Mouse (Mus musculus) skeletal muscle tissue, adult 2 months (tissue): ENCODE results near the gene Dcakd.

Experiments used
- DNase-seq: peaks from one replicate; pipeline ENCODE4 v3.0.0-alpha.2; 2012; ENCODE audit warnings: low read depth, low spot score

Dcakd gene

DNA sequence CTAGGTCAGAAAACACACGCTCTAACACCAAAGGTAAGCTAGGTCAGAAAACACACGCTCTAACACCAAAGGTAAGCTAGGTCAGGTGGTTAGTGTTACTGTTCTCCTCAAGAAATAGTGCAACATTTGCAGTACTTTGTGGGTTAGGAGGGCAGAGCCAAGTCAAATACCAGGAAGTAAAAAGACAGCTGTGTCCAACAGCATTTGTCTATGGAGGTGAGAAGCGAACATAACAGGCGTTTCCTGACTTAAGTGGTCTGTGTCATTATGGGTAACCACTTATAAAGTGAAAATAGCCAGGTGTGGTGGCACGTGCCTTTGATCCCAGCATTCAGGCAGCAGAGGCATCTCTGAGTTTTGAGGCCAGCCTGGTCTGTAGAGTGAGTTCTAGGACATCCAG, 21.5 kb upstream of the Dcakd start:
- DNase-seq = no peak

DNA sequence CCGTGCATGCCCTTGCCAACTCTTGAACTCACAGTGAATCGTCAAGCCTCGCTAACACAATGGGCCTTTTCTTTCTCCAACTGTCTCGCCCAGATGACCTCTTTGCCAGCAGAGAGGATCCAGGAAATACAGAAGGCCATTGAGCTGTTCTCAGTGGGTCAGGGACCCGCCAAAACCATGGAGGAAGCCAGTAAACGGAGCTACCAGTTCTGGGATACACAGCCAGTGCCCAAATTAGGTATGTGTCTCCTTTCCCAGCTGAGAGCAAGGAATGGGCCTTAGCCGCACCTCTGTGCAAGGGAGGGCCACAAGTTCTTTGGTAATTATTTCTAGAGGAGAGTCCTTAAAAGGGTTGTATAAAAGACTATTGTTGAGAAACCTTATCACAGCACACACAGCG, 18.2 kb upstream of the Dcakd start:
- no peak for DNase-seq

DNA sequence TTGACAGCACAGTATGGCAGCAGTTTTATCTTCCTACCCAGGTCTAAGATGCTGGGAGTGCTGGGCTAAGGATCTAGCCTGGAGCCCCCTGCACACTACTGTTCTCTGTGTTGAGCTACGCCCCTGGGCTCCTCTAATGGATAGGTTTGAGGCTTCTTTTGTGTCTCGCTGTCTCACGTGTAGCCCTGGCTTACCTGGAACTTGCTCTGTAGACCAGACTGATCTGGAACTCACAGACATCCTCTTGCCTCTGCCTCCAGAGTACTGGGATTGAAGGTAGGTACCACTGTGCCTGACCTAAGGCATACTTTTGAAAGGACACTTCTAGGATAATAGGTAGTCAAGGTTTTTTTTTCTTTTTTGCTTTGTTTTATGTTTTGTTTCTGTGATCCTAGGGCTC, 15.8 kb upstream of the Dcakd start:
- no peak for DNase-seq

- DNase-seq = no peak
Observed at GRCm38 (mm10) chr11:103042828-103043227, 14.7 kb upstream of the Dcakd start.

DNA sequence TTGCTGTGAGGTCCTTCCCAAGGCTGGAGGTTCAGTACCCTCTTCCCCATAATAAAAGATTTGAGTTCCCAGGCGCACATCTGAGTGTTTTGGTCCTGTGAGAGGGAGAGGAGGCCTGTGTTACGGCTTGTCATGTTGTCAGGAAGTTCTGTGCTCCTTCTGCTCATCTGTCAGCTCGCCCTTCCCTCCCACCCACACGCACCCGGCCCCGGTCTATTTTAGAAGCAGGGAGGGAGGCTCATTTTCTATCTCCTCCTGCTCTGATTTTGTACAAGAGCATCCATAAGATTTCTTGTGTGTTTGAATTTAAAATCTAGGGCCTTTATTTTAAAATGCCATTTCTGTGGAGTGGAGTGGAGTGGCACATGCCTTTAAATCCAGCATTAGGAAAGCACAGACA, 9.9 kb upstream of the Dcakd start:
- no peak for DNase-seq

- no peak for DNase-seq
Observed at GRCm38 (mm10) chr11:103036881-103037465, 8.8 kb upstream of the Dcakd start.

DNA sequence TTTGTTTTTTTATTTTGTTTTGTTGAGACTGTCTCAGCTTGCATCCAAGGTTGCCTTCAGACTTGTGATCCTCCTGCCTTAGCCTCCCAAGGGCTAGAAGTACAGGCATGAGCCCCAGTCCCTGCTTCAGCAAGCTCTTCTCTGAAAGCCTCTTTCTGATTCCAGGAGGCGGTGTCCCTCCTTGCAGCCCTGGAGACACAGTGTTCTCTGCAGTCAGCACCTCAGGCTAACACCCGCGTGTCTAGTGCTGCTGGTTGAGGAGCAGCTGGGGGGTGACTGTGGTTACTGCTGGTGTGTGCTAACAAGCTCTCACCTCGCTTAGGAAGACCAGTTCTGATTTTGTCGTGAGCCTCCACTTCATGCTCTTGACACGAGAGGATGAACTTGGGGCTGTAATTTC, 6.9 kb upstream of the Dcakd start:
- DNase-seq = no peak

- no peak for DNase-seq
Observed at GRCm38 (mm10) chr11:103033030-103033429, 4.9 kb upstream of the Dcakd start.

DNA sequence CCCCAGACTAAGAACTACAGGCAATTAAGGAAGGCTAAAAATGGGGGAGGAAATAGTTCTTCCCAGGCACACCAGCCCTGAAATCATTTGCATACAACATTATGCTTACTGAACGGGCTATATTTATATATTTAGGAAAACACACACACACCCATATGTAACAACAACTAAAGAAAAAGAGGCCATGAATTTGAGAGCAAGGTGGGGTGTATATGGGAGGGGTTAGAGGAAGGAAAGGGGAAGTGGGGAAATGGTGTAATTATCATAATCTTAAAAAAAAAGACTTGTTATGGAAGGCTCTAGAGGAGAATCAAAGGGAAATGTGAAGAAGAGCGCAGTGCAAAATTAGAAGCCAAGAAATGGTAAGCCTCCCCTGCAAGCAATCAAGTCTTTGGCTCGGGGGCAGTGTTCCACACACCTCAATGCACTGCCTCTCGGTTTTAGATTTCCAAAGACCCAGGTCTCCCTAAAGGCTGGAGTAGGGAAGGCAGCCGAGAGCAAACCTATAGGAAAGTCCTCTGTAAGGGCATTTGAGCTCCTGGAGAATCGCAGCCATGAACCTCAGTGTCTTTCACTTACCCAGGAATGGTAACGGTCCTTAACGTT, 460 bp downstream of the Dcakd start:
- DNase-seq = no peak

DNA sequence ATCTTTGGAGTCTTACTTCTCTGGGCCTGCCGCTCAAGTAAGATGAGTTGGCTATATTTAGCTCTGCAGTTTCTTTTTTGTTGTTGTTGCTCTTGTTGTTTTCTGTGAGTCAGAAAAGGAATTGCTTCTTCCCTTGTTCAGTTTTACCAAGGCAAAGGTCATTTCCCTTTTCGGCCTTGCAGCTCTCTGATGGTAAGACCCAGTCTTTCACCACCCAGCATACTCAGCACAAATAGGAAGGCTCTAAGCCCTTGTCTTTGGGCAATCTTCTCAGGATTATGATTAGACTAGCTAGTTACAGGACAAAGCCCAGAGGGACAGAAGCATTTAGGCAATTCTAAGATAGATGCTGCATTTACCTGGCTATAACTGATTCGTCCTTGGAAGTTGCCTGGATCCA, 1.2 kb downstream of the Dcakd start:
- no peak for DNase-seq

DNA sequence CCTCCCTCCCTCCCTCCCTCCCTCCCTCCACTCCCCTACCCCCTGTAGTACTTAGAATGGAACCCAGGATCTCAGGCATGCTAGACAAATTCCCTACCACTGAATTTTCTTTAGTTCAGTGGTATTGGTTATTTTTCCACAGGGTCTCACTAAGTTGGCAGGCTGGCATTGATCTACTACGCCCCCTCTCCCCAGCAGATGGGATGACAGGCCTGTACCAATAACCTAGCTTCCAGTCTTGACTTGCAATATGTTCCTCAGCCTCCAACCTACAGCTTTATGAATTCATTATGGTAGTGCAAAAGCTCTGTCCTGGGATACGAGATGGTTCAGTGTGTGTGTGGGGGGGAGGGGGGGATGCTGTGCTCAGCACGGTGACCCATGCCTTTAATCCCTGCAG, 4.2 kb downstream of the Dcakd start:
- DNase-seq = no peak

DNA sequence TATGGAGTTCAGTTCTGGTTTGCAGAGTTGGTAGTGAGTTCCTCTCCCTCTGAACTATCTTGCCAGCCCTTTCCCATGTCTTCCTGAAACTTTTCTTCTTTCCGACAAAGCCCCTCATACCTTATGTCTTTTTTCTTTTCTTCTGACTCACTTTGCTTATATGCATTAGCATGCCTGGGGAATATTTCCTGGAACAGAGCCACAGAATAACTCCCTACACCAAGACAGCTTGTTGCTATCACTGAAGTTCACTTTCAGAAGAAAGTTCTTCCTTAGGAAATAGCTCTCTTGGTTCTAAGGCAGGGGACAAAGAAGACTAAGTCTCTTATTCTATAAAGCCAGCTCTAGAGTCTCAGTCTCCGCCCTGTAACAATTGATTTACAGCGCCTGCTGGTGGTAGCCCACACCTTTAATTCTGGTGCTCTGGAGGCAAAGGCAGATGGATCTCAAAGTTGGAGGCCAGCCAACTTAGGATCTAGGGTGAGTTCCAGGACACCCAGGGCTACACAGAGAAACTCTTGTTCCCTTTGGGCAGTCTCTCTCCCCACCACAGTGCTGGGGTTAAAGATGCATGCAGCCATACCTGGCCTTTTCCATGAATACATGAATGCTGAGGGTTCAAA, 7.3 kb downstream of the Dcakd start:
- no peak for DNase-seq

DNA sequence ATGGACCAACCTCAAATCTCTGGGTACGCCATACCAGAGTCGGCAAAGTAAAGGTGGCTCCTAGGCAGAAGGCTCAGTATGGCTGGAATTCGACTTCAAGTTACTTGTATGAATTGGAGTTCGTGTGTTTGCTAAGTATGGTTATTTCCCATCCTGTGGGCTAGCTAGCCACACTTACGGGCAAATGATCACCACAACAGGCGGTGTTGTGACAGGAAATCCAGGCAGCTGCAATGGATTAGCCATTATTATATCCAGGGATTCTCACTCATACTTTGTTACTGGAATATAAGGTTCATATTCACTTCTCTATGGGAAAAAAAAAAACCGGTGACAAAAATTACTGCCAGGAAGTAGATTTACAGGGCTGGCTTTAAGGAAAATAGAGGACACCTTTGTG, 8.8 kb downstream of the Dcakd start:
- no peak for DNase-seq

GRCm38 (mm10) chr11:103018860-103019259, 9.3 kb downstream of the Dcakd start:
- DNase-seq = no peak

GRCm38 (mm10) chr11:103017661-103018060, 10.5 kb downstream of the Dcakd start:
- DNase-seq = no peak

DNA sequence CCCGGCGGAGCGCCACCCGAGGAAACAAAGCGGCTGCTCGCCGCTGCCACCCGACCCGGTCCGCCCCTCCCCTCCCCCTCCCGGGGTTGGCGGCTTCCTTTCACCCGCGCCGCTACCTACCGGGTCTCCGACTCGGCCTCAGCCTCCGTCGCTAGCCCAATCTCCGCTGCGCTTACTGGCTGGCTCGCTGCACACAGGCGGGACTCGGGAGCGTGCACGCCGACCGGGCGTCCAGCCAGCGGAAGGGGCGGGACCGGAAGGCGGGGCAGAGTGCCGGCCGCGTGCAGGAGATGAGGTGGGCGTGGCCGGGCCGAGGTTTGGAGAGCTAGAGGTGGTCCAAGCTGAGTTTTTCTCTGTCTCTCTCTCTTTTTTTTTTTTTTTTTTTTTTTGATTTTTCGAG, 11.2 kb downstream of the Dcakd start:
- DNase-seq = peak; percentile 95

GRCm38 (mm10) chr11:103015881-103016825, 12.0 kb downstream of the Dcakd start:
- no peak for DNase-seq

GRCm38 (mm10) chr11:103011206-103011497, 17.0 kb downstream of the Dcakd start:
- no peak for DNase-seq

DNA sequence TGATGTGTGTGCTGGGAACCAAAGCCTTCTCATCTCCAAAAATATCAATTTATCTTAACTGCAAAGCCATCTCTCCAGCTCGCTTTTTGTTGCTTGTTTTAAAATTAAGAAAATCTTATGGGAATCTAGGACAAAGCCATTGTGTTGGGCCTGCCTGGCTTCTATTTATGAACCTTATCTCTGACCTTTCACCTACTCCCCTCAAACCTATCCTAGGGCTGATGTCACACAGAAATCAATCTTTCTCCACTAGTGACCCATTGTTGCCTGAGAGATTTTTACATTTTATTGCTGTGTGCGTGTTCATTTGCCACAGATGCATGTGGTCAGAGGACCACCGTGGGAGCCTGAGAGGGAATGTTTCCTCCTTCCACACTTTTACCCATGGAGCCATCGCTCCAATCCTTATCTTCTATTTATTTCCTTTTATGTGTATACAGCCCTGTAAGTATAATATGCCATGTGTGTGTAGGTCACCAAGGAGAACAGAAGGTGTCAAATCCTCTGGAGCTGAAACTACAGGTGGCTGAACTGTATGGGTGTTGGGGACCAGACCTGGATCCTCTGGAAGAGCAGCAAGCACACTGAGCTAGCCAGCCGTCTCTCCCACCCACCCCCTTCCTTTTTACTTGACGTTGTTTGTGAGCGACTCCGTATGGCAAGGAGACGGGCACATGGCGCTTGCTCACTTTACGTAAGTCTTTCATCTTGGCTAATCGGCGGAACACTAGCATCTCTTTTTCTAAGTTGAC, 17.5 kb downstream of the Dcakd start:
- DNase-seq = no peak

DNA sequence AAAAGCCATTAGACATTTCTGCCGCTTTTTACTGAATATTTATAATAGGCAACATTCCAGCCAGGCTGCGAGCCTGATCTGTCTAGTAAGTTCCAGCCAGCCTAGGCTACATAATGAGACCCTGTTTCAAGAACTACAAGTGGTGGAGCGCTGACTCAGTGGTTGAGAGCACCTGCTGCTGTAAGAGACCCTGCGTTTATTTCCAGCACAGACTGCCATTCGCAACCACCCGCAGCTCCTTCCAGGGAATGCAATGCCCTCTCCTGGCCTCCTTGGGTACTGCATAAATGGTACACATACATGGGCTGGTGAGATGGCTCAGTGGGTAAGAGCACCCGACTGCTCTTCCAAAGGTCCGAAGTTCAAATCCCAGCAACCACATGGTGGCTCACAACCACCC, 18.9 kb downstream of the Dcakd start:
- no peak for DNase-seq

GRCm38 (mm10) chr11:103008558-103008957, 19.6 kb downstream of the Dcakd start:
- DNase-seq = no peak

DNA sequence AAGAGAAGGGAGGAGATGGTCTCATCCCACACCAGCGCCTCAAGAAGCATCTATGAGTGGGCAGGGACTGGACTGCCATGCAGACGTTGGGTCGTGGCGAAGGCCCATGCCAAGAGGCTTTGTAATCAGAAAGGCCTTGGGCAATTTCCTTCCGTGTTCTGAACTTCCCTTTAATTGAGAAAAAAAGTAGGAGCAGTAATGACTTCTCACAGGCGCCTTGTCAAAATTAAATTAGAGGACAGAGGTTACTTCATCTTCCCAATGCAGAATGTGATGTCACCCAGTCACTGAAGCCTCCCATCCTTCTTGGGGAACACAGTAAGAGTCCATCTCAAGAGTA, 21.2 kb downstream of the Dcakd start:
- peak; percentile 48 for DNase-seq
